Mouse (Mus musculus): ENCODE data around the gene Snip1. TPM values are rescaled to one million over a fixed set of nuclear protein-coding genes. Genes with fewer than 3 reads are reported as not detected.
A peak's percentile ranks its signal among the peaks of the same experiment; 100 is the strongest.

Snip1 gene
- polyA plus RNA-seq, 1 experiment from 2014 or later: 32.8 TPM

DNA sequence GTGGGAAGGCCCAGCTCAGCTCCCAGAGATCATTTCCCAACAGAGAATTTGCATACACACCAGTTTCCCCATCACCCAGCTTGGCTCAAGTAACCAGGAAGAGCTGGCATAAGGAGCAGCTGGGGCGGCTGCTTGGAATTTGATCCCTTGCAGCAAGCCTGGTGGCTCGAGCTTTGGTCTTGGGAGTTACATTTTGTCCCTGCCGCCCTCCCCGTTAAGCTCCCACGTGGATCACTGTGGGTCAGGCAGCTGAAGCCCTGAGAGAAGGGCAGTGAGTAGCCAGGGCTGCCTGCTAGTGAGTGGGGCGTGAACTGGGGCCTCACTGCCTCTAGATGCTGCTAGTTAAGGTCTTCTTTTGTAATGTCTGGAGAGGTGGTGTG lies 49.2 kb downstream of the Snip1 start:
- Histone ChIP-seq H3K27me3 (ENCODE audit: control insufficient read depth, insufficient read depth, low read length) (no peaks in the 10 kb centered on the region), H3K4me3 (ENCODE audit: low read depth, low read length) (no peak overlapping the region), H3K36me3 (ENCODE audit: control insufficient read depth, insufficient read depth, low read length) (no peaks in the 10 kb centered on the region; the same call in 1 of the 2 replicates), H3K4me1 (replicated peaks; ENCODE audit: control insufficient read depth, insufficient read depth, low read length) (0 out of 2 replicates have a peak, but pooled peaks cover 1% of the 10 kb centered on the region), H3K4me2 (ENCODE audit: low read depth, low read length, severe bottlenecking) (no peak overlapping the region), H3K9ac (ENCODE audit: low read length) (no peak overlapping the region), H3K9me3 (ENCODE audit: control insufficient read depth, low read length) (no peaks in the 10 kb centered on the region), H3K27ac (ENCODE audit: low read depth, low read length) (no peak overlapping the region)
- DNase-seq (ENCODE audit: low spot score) (no peak), ATAC-seq (replicated peaks; ENCODE audit: low FRiP score) (no peak)
- 39% methylated on average over 6 of the region's 6 CpGs for WGBS

DNA sequence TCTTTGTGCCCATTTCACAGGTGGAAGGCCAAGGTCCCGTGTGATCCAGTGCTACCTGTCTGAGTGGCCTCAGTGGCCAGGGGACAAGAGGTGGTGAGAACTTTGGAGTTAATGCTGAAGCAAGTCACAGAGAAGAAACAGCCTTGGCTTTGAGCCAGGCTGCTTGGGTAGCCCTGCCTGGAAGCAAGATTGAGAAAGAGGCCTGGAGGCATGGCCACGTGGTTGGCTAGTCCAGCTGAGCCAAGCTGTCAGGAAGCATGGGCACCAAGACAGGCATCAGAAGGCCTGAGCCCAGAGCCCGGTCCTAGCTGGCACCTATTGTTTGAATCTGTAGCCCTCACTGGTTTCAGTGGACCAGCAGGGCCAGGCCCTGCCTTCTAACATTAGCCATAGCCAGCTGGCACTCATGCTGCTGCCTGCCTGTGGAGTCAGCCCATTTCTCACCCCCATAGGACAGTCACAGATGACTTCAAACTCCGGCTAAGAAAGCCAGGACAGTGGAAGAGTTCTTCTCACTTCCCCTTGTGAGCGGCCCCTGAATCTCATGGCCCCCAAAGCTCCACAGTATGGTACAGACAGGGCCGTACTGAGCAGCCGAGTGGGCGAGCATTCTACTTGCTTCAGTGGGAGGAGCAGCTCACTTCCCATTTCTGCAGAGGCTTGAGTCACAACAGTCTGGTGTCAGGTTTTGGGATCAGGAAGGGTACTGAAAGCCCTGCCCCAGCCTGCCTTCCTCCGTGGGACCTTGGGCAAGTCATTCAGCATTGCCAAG lies 49.8 kb downstream of the Snip1 start:
- H3K36me3 ChIP-seq (ENCODE audit: control insufficient read depth, insufficient read depth, low read length): no peaks in the 10 kb centered on the region; the same call in 1 of the 2 replicates
- H3K9ac ChIP-seq (ENCODE audit: low read length): no peak overlapping the region
- ATAC-seq (replicated peaks; ENCODE audit: low FRiP score): no peak
- H3K27me3 ChIP-seq (ENCODE audit: control insufficient read depth, insufficient read depth, low read length): no peaks in the 10 kb centered on the region
- DNase-seq (ENCODE audit: low spot score): peak; percentile 47
- H3K4me3 ChIP-seq (ENCODE audit: low read depth, low read length): no peak overlapping the region
- H3K4me1 ChIP-seq (replicated peaks; ENCODE audit: control insufficient read depth, insufficient read depth, low read length): 0 out of 2 replicates have a peak, but pooled peaks cover 1% of the 10 kb centered on the region
- H3K4me2 ChIP-seq (ENCODE audit: low read depth, low read length, severe bottlenecking): no peak overlapping the region
- H3K27ac ChIP-seq (ENCODE audit: low read depth, low read length): no peak overlapping the region
- no peaks in the 10 kb centered on the region for H3K9me3 ChIP-seq (ENCODE audit: control insufficient read depth, low read length)
- 76% methylated on average over 9 of the region's 9 CpGs for WGBS

DNA sequence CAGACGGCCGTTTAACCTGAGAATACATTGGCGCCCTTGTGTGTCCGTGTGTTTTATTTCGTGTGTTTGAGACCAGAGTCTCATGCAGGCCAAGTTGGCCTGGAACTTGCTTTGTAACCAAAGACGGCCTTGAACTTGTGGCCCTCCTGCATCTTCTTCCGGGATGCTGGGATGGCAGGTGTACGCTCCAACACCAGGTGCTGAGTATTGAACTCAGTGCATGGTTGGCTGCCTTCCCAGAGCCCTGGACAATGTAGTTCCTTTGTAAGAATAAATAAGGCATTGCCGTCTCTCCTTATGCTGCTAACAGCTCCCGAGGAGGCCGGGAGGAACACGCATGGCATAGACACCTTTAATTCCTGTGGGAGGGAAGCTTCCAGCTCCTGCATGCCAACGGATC lies 50.5 kb downstream of the Snip1 start:
- Histone ChIP-seq H3K9me3 (ENCODE audit: control insufficient read depth, low read length) (no peaks in the 10 kb centered on the region), H3K36me3 (ENCODE audit: control insufficient read depth, insufficient read depth, low read length) (no peaks in the 10 kb centered on the region; the same call in 1 of the 2 replicates), H3K9ac (ENCODE audit: low read length) (no peak overlapping the region), H3K4me1 (replicated peaks; ENCODE audit: control insufficient read depth, insufficient read depth, low read length) (0 out of 2 replicates have a peak, but pooled peaks cover 1% of the 10 kb centered on the region), H3K4me3 (ENCODE audit: low read depth, low read length) (no peak overlapping the region), H3K27me3 (ENCODE audit: control insufficient read depth, insufficient read depth, low read length) (no peaks in the 10 kb centered on the region), H3K4me2 (ENCODE audit: low read depth, low read length, severe bottlenecking) (no peak overlapping the region), H3K27ac (ENCODE audit: low read depth, low read length) (no peak overlapping the region)
- DNase-seq (ENCODE audit: low spot score) (peak; percentile 47), ATAC-seq (replicated peaks; ENCODE audit: low FRiP score) (no peak)
- 83% methylated on average over 13 of the region's 13 CpGs for WGBS

DNA sequence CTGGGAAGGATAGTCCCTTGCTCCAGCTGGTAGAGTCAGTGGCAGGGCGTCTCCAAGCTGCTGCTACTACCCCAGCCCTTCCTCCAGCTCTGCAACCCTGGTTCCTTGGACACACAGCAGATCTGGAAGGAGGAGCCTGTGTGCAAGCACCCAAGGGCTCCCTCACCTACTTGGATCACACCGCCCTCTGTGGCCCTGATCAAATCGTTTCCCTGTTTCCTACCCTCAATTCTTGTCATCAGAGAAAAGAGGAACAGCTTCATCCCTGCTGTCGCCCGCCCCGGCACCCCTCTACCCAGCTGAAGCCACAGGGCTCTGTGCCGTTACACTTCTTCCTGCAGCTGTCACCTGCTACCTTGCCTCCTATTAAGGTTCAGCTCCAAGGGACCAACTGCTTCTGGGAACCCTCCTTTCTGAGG lies 51.4 kb downstream of the Snip1 start:
- H3K27me3 ChIP-seq (ENCODE audit: control insufficient read depth, insufficient read depth, low read length): no peaks in the 10 kb centered on the region
- H3K36me3 ChIP-seq (ENCODE audit: control insufficient read depth, insufficient read depth, low read length): no peaks in the 10 kb centered on the region
- peaks cover 4% of the 10 kb centered on the region for H3K4me1 ChIP-seq (replicated peaks; ENCODE audit: control insufficient read depth, insufficient read depth, low read length)
- H3K4me3 ChIP-seq (ENCODE audit: low read depth, low read length): no peak overlapping the region
- peak; percentile 46 for DNase-seq (ENCODE audit: low spot score)
- no peak overlapping the region for H3K9ac ChIP-seq (ENCODE audit: low read length)
- H3K9me3 ChIP-seq (ENCODE audit: control insufficient read depth, low read length): no peaks in the 10 kb centered on the region
- H3K27ac ChIP-seq (ENCODE audit: low read depth, low read length): no peak overlapping the region
- 83% methylated on average over 7 of the region's 7 CpGs for WGBS
- ATAC-seq (replicated peaks; ENCODE audit: low FRiP score): no peak
- no peak overlapping the region for H3K4me2 ChIP-seq (ENCODE audit: low read depth, low read length, severe bottlenecking)

DNA sequence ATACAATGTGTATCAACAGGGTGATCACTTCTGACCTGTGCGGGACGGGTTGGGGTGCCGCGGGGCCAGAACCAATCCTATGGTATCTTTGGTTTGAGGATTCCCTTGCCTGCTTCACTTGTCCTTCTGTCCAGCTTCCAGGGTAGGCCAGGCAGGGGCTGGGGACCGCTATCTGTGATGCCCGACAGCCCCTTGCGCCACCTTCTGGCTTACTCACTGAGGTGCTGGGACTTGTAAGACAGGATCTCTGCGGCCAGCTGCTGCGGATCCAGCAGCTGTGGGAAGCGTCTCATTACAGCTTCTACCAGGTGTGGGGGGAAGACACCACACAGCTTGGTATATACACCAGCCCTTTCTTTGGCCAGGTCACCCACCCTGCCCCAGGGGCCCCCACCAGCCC lies 52.6 kb downstream of the Snip1 start:
- H3K4me2 ChIP-seq (ENCODE audit: low read depth, low read length, severe bottlenecking): no peak overlapping the region
- DNase-seq (ENCODE audit: low spot score): peak; percentile 73
- H3K4me3 ChIP-seq (ENCODE audit: low read depth, low read length): no peak overlapping the region
- H3K27ac ChIP-seq (ENCODE audit: low read depth, low read length): no peak overlapping the region
- H3K9me3 ChIP-seq (ENCODE audit: control insufficient read depth, low read length): no peaks in the 10 kb centered on the region
- WGBS: 24% methylated on average over 10 of the region's 10 CpGs
- H3K9ac ChIP-seq (ENCODE audit: low read length): no peak overlapping the region
- H3K4me1 ChIP-seq (replicated peaks; ENCODE audit: control insufficient read depth, insufficient read depth, low read length): peaks cover 5% of the 10 kb centered on the region
- no peak for ATAC-seq (replicated peaks; ENCODE audit: low FRiP score)
- no peaks in the 10 kb centered on the region for H3K36me3 ChIP-seq (ENCODE audit: control insufficient read depth, insufficient read depth, low read length)
- H3K27me3 ChIP-seq (ENCODE audit: control insufficient read depth, insufficient read depth, low read length): no peaks in the 10 kb centered on the region

DNA sequence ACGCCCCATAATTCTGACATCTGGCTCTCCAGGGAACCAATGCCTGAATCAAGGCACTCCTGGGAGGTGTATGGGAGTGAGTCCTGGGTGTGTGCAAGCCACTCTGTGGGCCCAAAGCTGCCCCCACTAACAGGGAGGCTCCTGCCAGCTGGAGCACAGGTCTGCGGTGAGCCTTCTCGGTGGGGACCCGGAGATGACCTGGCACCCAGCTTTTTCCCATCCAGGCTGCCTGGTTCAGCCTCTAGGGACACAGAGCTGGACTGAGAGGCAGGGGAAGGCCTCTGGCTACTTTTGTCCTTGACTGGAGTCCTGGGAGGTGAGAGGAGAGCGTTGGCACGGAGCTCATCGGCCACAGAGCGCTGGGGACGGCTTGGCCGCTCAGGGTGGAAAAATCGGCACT lies 53.2 kb downstream of the Snip1 start:
- H3K27me3 ChIP-seq (ENCODE audit: control insufficient read depth, insufficient read depth, low read length): no peaks in the 10 kb centered on the region

DNA sequence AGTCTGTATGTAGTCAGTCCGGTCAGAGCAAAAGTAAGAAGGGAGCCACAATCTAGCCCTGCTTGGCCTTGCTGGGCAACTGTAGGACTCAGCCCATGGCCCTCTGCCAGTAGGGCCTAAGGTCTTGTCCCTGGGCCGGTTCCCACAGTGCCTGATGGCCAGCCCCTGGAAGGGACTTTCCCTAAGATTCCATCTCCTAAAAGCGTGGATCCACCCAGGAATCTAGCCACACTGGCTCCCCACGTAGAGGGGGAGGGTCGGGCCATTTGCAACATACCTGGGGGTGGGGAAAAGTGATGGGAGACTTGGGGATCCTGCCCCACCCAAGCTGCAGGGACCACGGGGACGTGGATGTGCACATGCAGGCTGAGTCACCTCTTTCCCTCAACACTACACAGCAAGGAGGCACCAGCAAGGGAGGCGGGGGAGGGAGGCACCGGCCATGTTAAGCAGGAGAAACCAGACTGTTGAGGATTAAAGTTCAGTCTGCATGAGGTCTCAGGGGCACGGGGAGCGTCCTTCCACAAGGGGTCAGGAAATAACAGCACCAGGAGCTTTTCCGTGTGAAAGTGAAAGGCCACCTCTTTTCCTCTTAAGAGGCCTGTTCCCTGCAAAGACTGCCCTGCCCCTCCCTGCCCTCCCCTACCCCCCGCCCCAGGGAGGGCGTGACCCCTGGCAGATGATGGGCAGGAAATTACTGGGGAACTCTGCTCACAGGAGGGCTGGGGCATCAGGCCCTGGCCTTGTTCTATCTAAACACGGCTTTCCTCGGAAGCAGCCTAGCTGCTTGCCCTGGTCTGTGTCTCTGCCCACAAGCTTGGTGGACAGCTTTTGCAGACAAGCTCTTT lies 56.2 kb downstream of the Snip1 start:
- H3K4me1 ChIP-seq (replicated peaks; ENCODE audit: control insufficient read depth, insufficient read depth, low read length): peaks cover 3% of the 10 kb centered on the region
- 21% methylated on average over 16 of the region's 16 CpGs for WGBS
- no peak for DNase-seq (ENCODE audit: low spot score)

More for the DNA sequence above, 53.2 kb downstream of the Snip1 start:
- Histone ChIP-seq H3K4me1 (replicated peaks; ENCODE audit: control insufficient read depth, insufficient read depth, low read length) (peaks cover 5% of the 10 kb centered on the region), H3K4me2 (ENCODE audit: low read depth, low read length, severe bottlenecking) (no peak overlapping the region), H3K36me3 (ENCODE audit: control insufficient read depth, insufficient read depth, low read length) (no peaks in the 10 kb centered on the region), H3K9ac (ENCODE audit: low read length) (no peak overlapping the region), H3K9me3 (ENCODE audit: control insufficient read depth, low read length) (no peaks in the 10 kb centered on the region), H3K27ac (ENCODE audit: low read depth, low read length) (no peak overlapping the region), H3K4me3 (ENCODE audit: low read depth, low read length) (no peak overlapping the region)
- no peak for ATAC-seq (replicated peaks; ENCODE audit: low FRiP score)
- WGBS: 90% methylated on average over 11 of the region's 11 CpGs
- DNase-seq (ENCODE audit: low spot score): no peak

DNA sequence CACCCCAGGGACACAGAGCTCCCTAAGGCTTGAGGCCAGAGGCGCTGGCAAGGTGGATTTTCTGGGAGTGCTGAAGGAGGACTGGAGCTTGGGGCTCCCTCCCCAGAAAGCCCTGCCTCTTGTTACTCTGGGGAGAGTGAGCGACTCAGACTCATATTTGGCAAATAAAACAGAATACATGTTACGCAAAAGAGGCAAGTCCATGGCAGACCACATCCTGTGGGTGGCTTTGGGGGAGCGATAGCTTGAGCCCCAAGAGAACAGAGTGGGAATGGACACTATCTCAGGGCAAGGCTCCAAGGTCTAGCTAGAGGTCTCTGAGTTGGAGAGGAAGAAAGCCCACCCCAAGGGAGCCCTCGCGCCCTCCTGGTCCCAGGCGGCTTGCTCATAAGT lies 56.8 kb downstream of the Snip1 start:
- ATAC-seq (replicated peaks; ENCODE audit: low FRiP score) (no peak), DNase-seq (ENCODE audit: low spot score) (no peak)
- no peaks in the 10 kb centered on the region for H3K9me3 ChIP-seq (ENCODE audit: control insufficient read depth, low read length)
- no peak overlapping the region for H3K4me2 ChIP-seq (ENCODE audit: low read depth, low read length, severe bottlenecking)
- peaks cover 3% of the 10 kb centered on the region for H3K4me1 ChIP-seq (replicated peaks; ENCODE audit: control insufficient read depth, insufficient read depth, low read length)
- H3K27me3 ChIP-seq (ENCODE audit: control insufficient read depth, insufficient read depth, low read length): peaks cover 3% of the 10 kb centered on the region
- H3K4me3 ChIP-seq (ENCODE audit: low read depth, low read length): no peak overlapping the region
- 69% methylated on average over 7 of the region's 7 CpGs for WGBS
- H3K36me3 ChIP-seq (ENCODE audit: control insufficient read depth, insufficient read depth, low read length): no peaks in the 10 kb centered on the region
- no peak overlapping the region for H3K9ac ChIP-seq (ENCODE audit: low read length)
- H3K27ac ChIP-seq (ENCODE audit: low read depth, low read length): no peak overlapping the region

More for the DNA sequence above, 56.2 kb downstream of the Snip1 start:
- Histone ChIP-seq H3K27me3 (ENCODE audit: control insufficient read depth, insufficient read depth, low read length) (peaks cover 2% of the 10 kb centered on the region; the same call in 1 of the 2 replicates), H3K4me2 (ENCODE audit: low read depth, low read length, severe bottlenecking) (no peak overlapping the region), H3K9ac (ENCODE audit: low read length) (no peak overlapping the region), H3K27ac (ENCODE audit: low read depth, low read length) (no peak overlapping the region), H3K36me3 (ENCODE audit: control insufficient read depth, insufficient read depth, low read length) (no peaks in the 10 kb centered on the region), H3K4me3 (ENCODE audit: low read depth, low read length) (no peak overlapping the region), H3K9me3 (ENCODE audit: control insufficient read depth, low read length) (no peaks in the 10 kb centered on the region)
- ATAC-seq (replicated peaks; ENCODE audit: low FRiP score): no peak
